Mouse (Mus musculus): ENCODE results near the gene Unk. TPM values are rescaled to one million over a fixed set of nuclear protein-coding genes. Genes with fewer than 3 reads are reported as not detected.

The Unk gene
- polyA plus RNA-seq, 1 experiment, result 33.9 TPM

DNA sequence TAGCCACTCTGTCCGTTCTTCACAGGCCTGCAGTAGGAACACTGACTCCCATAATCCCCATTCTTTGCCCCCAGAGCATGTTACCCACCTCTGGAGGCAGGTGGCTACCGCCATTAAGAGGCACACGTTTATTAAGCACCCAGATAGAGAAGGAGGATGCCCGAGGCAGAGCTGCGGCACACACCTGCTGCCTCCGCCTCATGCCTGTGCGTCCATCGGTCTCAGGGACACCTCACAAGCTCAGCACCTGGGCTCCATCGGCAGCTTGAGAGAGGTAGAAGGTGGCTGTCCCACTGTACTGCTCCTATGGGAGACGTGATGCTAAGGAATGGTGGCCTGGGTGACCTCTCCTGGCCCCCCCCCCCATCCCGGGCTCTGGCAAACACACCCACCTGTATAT, 21.7 kb upstream of the Unk start:
- no peak overlapping the region for H3K4me3 ChIP-seq (ENCODE audit: low read depth, low read length)
- no peak overlapping the region for H3K9ac ChIP-seq (ENCODE audit: low read depth, poor library complexity, severe bottlenecking)
- no peaks in the 10 kb centered on the region for H3K27me3 ChIP-seq (ENCODE audit: control insufficient read depth, insufficient read depth, low read length, poor library complexity, severe bottlenecking)
- peaks cover 7% of the 10 kb centered on the region for H3K4me1 ChIP-seq (ENCODE audit: control insufficient read depth, insufficient read depth, low read length)
- H3K36me3 ChIP-seq (ENCODE audit: control insufficient read depth, insufficient read depth, low read length, poor library complexity, severe bottlenecking), result peaks cover 25% of the 10 kb centered on the region
- no peaks in the 10 kb centered on the region for H3K9me3 ChIP-seq (replicated peaks; ENCODE audit: control insufficient read depth, insufficient read depth, low read length, poor library complexity, severe bottlenecking)
- no peak for TF ChIP-seq CTCF (IDR thresholded peaks at IDR 0.05; ENCODE audit: low read depth, low read length)
- H3K27ac ChIP-seq (ENCODE audit: insufficient read depth, low read length), result no peak overlapping the region

DNA sequence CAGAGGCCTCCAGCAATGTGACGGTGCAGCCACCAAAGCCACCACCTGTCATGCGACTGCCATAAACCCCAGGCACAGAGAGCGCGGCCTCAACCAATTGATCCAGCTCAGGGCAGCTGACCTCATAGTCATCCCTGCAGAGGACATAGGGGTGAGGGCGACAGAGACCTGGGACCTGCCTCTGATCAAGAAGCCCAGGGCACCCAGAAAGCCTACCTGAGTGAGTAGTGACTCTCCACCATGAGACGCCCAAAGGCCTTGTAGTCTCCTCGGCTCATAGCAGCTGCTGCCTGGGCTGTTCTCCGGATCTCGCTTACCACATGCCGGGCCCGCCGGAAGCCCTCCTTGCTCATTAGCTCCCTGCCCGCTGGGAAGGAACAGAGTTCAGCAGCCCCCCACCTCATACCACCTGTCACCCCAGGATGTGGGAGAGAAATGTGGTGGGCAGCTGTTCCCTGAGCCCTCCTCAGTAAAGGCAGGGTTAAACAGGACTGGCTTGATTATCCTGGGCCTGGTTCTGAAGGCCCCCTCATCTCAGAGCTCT, 21.2 kb upstream of the Unk start:
- Histone ChIP-seq H3K4me3 (ENCODE audit: low read depth, low read length) (no peak overlapping the region), H3K9me3 (replicated peaks; ENCODE audit: control insufficient read depth, insufficient read depth, low read length, poor library complexity, severe bottlenecking) (no peaks in the 10 kb centered on the region), H3K36me3 (ENCODE audit: control insufficient read depth, insufficient read depth, low read length, poor library complexity, severe bottlenecking) (peaks cover 25% of the 10 kb centered on the region), H3K9ac (ENCODE audit: low read depth, poor library complexity, severe bottlenecking) (no peak overlapping the region), H3K27ac (ENCODE audit: insufficient read depth, low read length) (no peak overlapping the region), H3K4me1 (ENCODE audit: control insufficient read depth, insufficient read depth, low read length) (peaks cover 7% of the 10 kb centered on the region), H3K27me3 (ENCODE audit: control insufficient read depth, insufficient read depth, low read length, poor library complexity, severe bottlenecking) (no peaks in the 10 kb centered on the region)
- TF ChIP-seq POLR2A (IDR thresholded peaks at IDR 0.05; ENCODE audit: insufficient read depth, low read length) (no peak), EP300 (IDR thresholded peaks at IDR 0.05; ENCODE audit: insufficient read depth, low read depth, low read length) (no peak), CTCF (IDR thresholded peaks at IDR 0.05; ENCODE audit: low read depth, low read length) (no peak)

DNA sequence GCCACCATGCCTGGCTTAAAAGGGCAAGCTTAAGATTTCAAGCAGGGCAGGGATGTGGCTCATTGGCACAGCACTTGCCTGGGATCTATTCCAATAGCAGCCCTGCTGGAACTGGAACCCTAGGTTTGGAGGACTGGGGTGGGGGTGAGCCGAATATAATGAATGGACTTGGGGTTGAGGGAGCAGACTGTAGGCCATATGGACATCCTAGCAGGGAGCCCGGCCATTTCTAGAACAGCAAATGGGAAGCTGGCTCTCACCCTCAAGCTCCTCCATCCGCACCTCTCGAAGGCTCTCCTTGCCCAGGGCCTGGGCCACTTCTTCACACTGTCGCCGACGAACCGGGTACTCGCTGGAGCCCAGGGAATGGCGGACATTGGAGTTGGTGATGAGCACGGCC, 20.5 kb upstream of the Unk start:
- no peak overlapping the region for H3K27ac ChIP-seq (ENCODE audit: insufficient read depth, low read length)
- peaks cover 25% of the 10 kb centered on the region for H3K36me3 ChIP-seq (ENCODE audit: control insufficient read depth, insufficient read depth, low read length, poor library complexity, severe bottlenecking)
- no peaks in the 10 kb centered on the region for H3K9me3 ChIP-seq (replicated peaks; ENCODE audit: control insufficient read depth, insufficient read depth, low read length, poor library complexity, severe bottlenecking)
- no peaks in the 10 kb centered on the region for H3K27me3 ChIP-seq (ENCODE audit: control insufficient read depth, insufficient read depth, low read length, poor library complexity, severe bottlenecking)
- no peak overlapping the region for H3K4me3 ChIP-seq (ENCODE audit: low read depth, low read length)
- no peak overlapping the region for H3K9ac ChIP-seq (ENCODE audit: low read depth, poor library complexity, severe bottlenecking)
- TF ChIP-seq CTCF (IDR thresholded peaks at IDR 0.05; ENCODE audit: low read depth, low read length) (no peak), EP300 (IDR thresholded peaks at IDR 0.05; ENCODE audit: insufficient read depth, low read depth, low read length) (no peak), POLR2A (IDR thresholded peaks at IDR 0.05; ENCODE audit: insufficient read depth, low read length) (no peak)
- peaks cover 7% of the 10 kb centered on the region for H3K4me1 ChIP-seq (ENCODE audit: control insufficient read depth, insufficient read depth, low read length)

DNA sequence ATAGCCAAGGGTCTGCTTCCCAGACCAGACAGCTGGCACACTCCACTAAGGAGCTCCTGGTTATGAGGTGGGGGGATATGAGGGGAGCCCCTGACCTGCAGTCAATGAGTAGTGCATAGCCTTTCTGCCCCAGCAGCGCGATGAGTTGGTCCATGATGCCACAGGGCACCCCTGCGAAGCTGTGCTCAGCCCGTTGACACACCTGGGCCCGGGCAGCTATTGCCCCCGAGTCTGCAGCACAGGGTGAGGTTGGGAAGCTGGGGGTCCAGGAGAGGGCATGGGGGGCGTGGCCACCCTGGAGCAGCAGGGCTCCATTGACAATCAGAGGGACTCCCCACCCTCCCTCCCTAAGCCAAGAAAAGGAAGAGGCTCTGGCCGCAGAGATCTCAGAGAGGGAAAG, 20.0 kb upstream of the Unk start:
- H3K9me3 ChIP-seq (replicated peaks; ENCODE audit: control insufficient read depth, insufficient read depth, low read length, poor library complexity, severe bottlenecking), result no peaks in the 10 kb centered on the region
- TF ChIP-seq EP300 (IDR thresholded peaks at IDR 0.05; ENCODE audit: insufficient read depth, low read depth, low read length), result no peak
- TF ChIP-seq POLR2A (IDR thresholded peaks at IDR 0.05; ENCODE audit: insufficient read depth, low read length), result no peak
- TF ChIP-seq CTCF (IDR thresholded peaks at IDR 0.05; ENCODE audit: low read depth, low read length), result no peak
- no peak overlapping the region for H3K27ac ChIP-seq (ENCODE audit: insufficient read depth, low read length)
- H3K9ac ChIP-seq (ENCODE audit: low read depth, poor library complexity, severe bottlenecking), result no peak overlapping the region
- H3K4me1 ChIP-seq (ENCODE audit: control insufficient read depth, insufficient read depth, low read length), result peaks cover 7% of the 10 kb centered on the region
- no peaks in the 10 kb centered on the region for H3K27me3 ChIP-seq (ENCODE audit: control insufficient read depth, insufficient read depth, low read length, poor library complexity, severe bottlenecking)
- peaks cover 25% of the 10 kb centered on the region for H3K36me3 ChIP-seq (ENCODE audit: control insufficient read depth, insufficient read depth, low read length, poor library complexity, severe bottlenecking)
- no peak overlapping the region for H3K4me3 ChIP-seq (ENCODE audit: low read depth, low read length)

DNA sequence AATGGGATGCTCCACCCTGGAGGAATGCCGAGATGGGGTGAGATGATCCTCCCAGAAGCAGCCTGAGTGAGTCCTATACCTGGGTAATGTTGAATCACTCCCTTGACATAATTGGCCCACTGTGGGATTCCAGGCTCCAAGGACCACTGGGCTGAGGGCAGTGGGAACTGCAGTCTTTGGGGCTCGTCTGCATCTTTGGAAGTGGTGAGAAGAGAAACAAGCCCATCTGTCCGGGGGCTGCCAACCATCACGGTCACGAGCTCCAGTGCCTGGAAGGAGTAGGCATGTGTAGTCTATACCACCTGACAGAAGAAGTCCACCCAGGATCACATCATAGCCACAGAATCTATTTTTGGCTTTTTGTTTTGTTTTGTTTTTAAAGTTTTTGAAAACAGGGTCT, 19.2 kb upstream of the Unk start:
- H3K27ac ChIP-seq (ENCODE audit: insufficient read depth, low read length), result no peak overlapping the region
- H3K9ac ChIP-seq (ENCODE audit: low read depth, poor library complexity, severe bottlenecking), result no peak overlapping the region
- no peak overlapping the region for H3K4me3 ChIP-seq (ENCODE audit: low read depth, low read length)
- no peaks in the 10 kb centered on the region for H3K9me3 ChIP-seq (replicated peaks; ENCODE audit: control insufficient read depth, insufficient read depth, low read length, poor library complexity, severe bottlenecking)
- no peaks in the 10 kb centered on the region for H3K27me3 ChIP-seq (ENCODE audit: control insufficient read depth, insufficient read depth, low read length, poor library complexity, severe bottlenecking)
- H3K4me1 ChIP-seq (ENCODE audit: control insufficient read depth, insufficient read depth, low read length), result no peaks in the 10 kb centered on the region
- peaks cover 25% of the 10 kb centered on the region for H3K36me3 ChIP-seq (ENCODE audit: control insufficient read depth, insufficient read depth, low read length, poor library complexity, severe bottlenecking)
- no peak for TF ChIP-seq POLR2A (IDR thresholded peaks at IDR 0.05; ENCODE audit: insufficient read depth, low read length)

DNA sequence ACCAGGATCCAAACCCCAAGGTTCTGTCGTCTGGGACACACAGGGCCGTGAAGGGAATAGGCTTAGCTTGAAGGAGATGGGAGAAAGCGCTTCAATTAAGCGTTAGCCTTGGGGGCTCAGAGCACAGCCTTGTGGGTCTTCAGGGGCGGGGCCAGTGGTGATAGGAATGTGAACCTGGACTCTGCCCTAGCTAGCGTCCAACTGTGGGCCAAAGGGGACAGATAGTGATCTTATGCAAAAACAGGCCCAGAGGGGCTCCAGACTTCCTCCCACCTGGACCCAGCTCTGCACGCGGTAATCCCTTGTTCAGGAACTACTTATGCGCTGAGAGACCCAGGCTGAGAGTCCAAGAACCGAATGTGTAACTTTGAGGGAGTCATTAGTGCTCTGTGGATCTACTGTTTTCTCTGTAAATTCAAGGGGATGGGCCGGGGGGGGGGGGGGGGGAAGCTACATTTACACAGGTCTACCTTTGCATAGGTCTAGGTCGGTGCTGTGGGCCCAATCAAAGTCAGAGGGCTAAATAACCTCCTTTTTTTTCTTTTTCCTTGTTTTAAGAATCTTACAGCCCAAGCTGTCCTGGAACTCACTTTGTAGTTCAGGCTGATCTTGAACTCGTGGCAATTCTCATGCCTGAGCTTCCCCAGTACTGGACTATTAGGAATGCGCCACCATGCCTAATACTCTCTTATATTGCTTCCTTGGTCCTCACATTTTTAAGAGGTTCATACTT, 18.4 kb upstream of the Unk start:
- Histone ChIP-seq H3K9me3 (replicated peaks; ENCODE audit: control insufficient read depth, insufficient read depth, low read length, poor library complexity, severe bottlenecking) (no peaks in the 10 kb centered on the region), H3K27me3 (ENCODE audit: control insufficient read depth, insufficient read depth, low read length, poor library complexity, severe bottlenecking) (no peaks in the 10 kb centered on the region), H3K9ac (ENCODE audit: low read depth, poor library complexity, severe bottlenecking) (peak overlapping the region; percentile 77), H3K36me3 (ENCODE audit: control insufficient read depth, insufficient read depth, low read length, poor library complexity, severe bottlenecking) (peaks cover 25% of the 10 kb centered on the region), H3K27ac (ENCODE audit: insufficient read depth, low read length) (no peak overlapping the region), H3K4me1 (ENCODE audit: control insufficient read depth, insufficient read depth, low read length) (no peaks in the 10 kb centered on the region), H3K4me3 (ENCODE audit: low read depth, low read length) (peak overlapping the region; percentile 79)
- TF ChIP-seq CTCF (IDR thresholded peaks at IDR 0.05; ENCODE audit: low read depth, low read length), result no peak
- TF ChIP-seq EP300 (IDR thresholded peaks at IDR 0.05; ENCODE audit: insufficient read depth, low read depth, low read length), result no peak
- TF ChIP-seq POLR2A (IDR thresholded peaks at IDR 0.05; ENCODE audit: insufficient read depth, low read length), result no peak
